Mouse (Mus musculus): ENCODE results near the gene Galr3. TPM values are rescaled to one million over a fixed set of nuclear protein-coding genes. Genes with fewer than 3 reads are reported as not detected.

The Galr3 gene
- total RNA-seq, 2 experiments from 2014 or later = 0.56 TPM; not detected in 1

GRCm38 (mm10) chr15:79050160-79050845, 8.6 kb downstream of the Galr3 start:
- no peak for ATAC-seq (replicated peaks; ENCODE audit: low FRiP score, low TSS enrichment, poor library complexity, severe bottlenecking)

GRCm38 (mm10) chr15:79050964-79051363, 9.3 kb downstream of the Galr3 start:
- no peak for ATAC-seq (replicated peaks; ENCODE audit: low FRiP score, low TSS enrichment, poor library complexity, severe bottlenecking)

- ATAC-seq (replicated peaks; ENCODE audit: low FRiP score, low TSS enrichment, poor library complexity, severe bottlenecking) = no peak
Observed at GRCm38 (mm10) chr15:79051461-79052360, 10.0 kb downstream of the Galr3 start.

- no peak for ATAC-seq (replicated peaks; ENCODE audit: low FRiP score, low TSS enrichment, poor library complexity, severe bottlenecking)
Observed at GRCm38 (mm10) chr15:79052366-79052765, 10.7 kb downstream of the Galr3 start.

- ATAC-seq (replicated peaks; ENCODE audit: low FRiP score, low TSS enrichment, poor library complexity, severe bottlenecking) = no peak
Observed at GRCm38 (mm10) chr15:79056601-79057000, 14.9 kb downstream of the Galr3 start.

GRCm38 (mm10) chr15:79057850-79058249, 16.2 kb downstream of the Galr3 start:
- no peak for ATAC-seq (replicated peaks; ENCODE audit: low FRiP score, low TSS enrichment, poor library complexity, severe bottlenecking)

- ATAC-seq (replicated peaks; ENCODE audit: low FRiP score, low TSS enrichment, poor library complexity, severe bottlenecking) = peak; percentile 49
Observed at GRCm38 (mm10) chr15:79060887-79061565, 19.3 kb downstream of the Galr3 start.

GRCm38 (mm10) chr15:79062376-79063159, 20.9 kb downstream of the Galr3 start, which contains the start of gene Ankrd54:
Ankrd54 (minus strand) TSS chr15:79062893.
- peak; percentile 96 for ATAC-seq (replicated peaks; ENCODE audit: low FRiP score, low TSS enrichment, poor library complexity, severe bottlenecking)

- no peak for ATAC-seq (replicated peaks; ENCODE audit: low FRiP score, low TSS enrichment, poor library complexity, severe bottlenecking)
Observed at GRCm38 (mm10) chr15:79063160-79063740, 21.6 kb downstream of the Galr3 start.

GRCm38 (mm10) chr15:79065086-79065770, 23.5 kb downstream of the Galr3 start:
- ATAC-seq (replicated peaks; ENCODE audit: low FRiP score, low TSS enrichment, poor library complexity, severe bottlenecking) = no peak

GRCm38 (mm10) chr15:79066276-79066675, 24.6 kb downstream of the Galr3 start:
- no peak for ATAC-seq (replicated peaks; ENCODE audit: low FRiP score, low TSS enrichment, poor library complexity, severe bottlenecking)

- ATAC-seq (replicated peaks; ENCODE audit: low FRiP score, low TSS enrichment, poor library complexity, severe bottlenecking) = peak; percentile 52
Observed at GRCm38 (mm10) chr15:79067631-79068030, 25.9 kb downstream of the Galr3 start.

- peak; percentile 56 for ATAC-seq (replicated peaks; ENCODE audit: low FRiP score, low TSS enrichment, poor library complexity, severe bottlenecking)
Observed at GRCm38 (mm10) chr15:79068416-79068815, 26.7 kb downstream of the Galr3 start.

- no peak for ATAC-seq (replicated peaks; ENCODE audit: low FRiP score, low TSS enrichment, poor library complexity, severe bottlenecking)
Observed at GRCm38 (mm10) chr15:79071117-79072039, 29.7 kb downstream of the Galr3 start.

- no peak for ATAC-seq (replicated peaks; ENCODE audit: low FRiP score, low TSS enrichment, poor library complexity, severe bottlenecking)
Observed at GRCm38 (mm10) chr15:79073752-79074151, 32.1 kb downstream of the Galr3 start.

GRCm38 (mm10) chr15:79074446-79074845, 32.8 kb downstream of the Galr3 start:
- ATAC-seq (replicated peaks; ENCODE audit: low FRiP score, low TSS enrichment, poor library complexity, severe bottlenecking) = no peak

GRCm38 (mm10) chr15:79074913-79075532, 33.3 kb downstream of the Galr3 start, which contains the start of gene Eif3l:
Eif3l (plus strand) TSS chr15:79075179.
- ATAC-seq (replicated peaks; ENCODE audit: low FRiP score, low TSS enrichment, poor library complexity, severe bottlenecking) = peak; percentile 83

Data from megakaryocyte-erythroid progenitor cell, adult 5-6 weeks (primary cell).